Mouse (Mus musculus) small intestine, adult 2 months (tissue): ENCODE measurements around the gene Lenep.

Source experiments
- CTCF ChIP-seq: fragments of 200-500 bp; IDR thresholded peaks from 2 replicates; pipeline ENCODE4 v1.5.1; 2012; ENCODE audit warnings: low read depth, mild to moderate bottlenecking, control low read depth, inconsistent platforms, low read length, moderate library complexity, mixed read lengths; ENCODE audit not compliant: insufficient replicate concordance, insufficient read length; ENCODE audit errors: extremely low read depth
- POLR2A ChIP-seq: fragments of 200-500 bp; IDR thresholded peaks from 2 replicates; pipeline ENCODE4 v1.6.1; 2012; ENCODE audit warnings: low read depth, mild to moderate bottlenecking, control low read depth, inconsistent platforms, low read length, moderate library complexity

- TF ChIP-seq POLR2A (no peak), CTCF (no peak)
Observed at GRCm38 (mm10) chr3:89411490-89412393, 9.1 kb upstream of the Lenep start, which contains the start of gene Flad1.
